Mouse (Mus musculus) CD4-positive, CD25-positive, alpha-beta regulatory T cell (primary cell): ENCODE results near the gene Tbc1d24. TPM values are rescaled to one million over a fixed set of nuclear protein-coding genes. Genes with fewer than 3 reads are reported as not detected.

ENCODE experiments used
- polyA plus RNA-seq: library from polyadenylated mRNA; unstranded; fragments of 100-300 nt; shearing (Covaris generic); gene quantifications from one replicate; pipeline ENCODE4 v1.2.1, GENCODE M21; 2017

The Tbc1d24 gene
- 0.80 TPM for polyA plus RNA-seq

GRCm38 (mm10) chr17:24205284-24205888, at the start of gene Tbc1d24:
TSS of gene Tbc1d24 (minus strand) at chr17:24205562.

GRCm38 (mm10) chr17:24251320-24252069, 46.1 kb upstream of the Tbc1d24 start, which contains the start of gene Ccnf:
TSS of gene Ccnf (minus strand) at chr17:24251484.

GRCm38 (mm10) chr17:24220435-24221411, 15.4 kb upstream of the Tbc1d24 start, which contains the start of gene Tedc2:
TSS of gene Tedc2 (minus strand) at chr17:24220851.

GRCm38 (mm10) chr17:24209043-24209915, 3.9 kb upstream of the Tbc1d24 start, which contains the start of gene Ntn3:
TSS of gene Ntn3 (minus strand) at chr17:24209531.

GRCm38 (mm10) chr17:24169317-24170065, 35.9 kb downstream of the Tbc1d24 start, which contains the start of gene Atp6v0c:
TSS of gene Atp6v0c (minus strand) at chr17:24169702.

GRCm38 (mm10) chr17:24163176-24163962, 42.0 kb downstream of the Tbc1d24 start, which contains the start of gene Amdhd2:
TSS of gene Amdhd2 (minus strand) at chr17:24163766.

GRCm38 (mm10) chr17:24150824-24151223, 54.5 kb downstream of the Tbc1d24 start, which contains the start of gene Pdpk1:
TSS of gene Pdpk1 (minus strand) at chr17:24150924.

Other genes starting within 250 kb of the Tbc1d24 start
- not detected for gene Prss30, start 225.0 kb downstream of the Tbc1d24 start, polyA plus RNA-seq
- gene Prss22, start 207.5 kb downstream of the Tbc1d24 start, polyA plus RNA-seq, result not detected
- 0.42 TPM for gene Prss27, start 167.4 kb downstream of the Tbc1d24 start, polyA plus RNA-seq
- gene Kctd5, start 132.1 kb downstream of the Tbc1d24 start, polyA plus RNA-seq, result 27.8 TPM
- 46.8 TPM for gene Pdpk1, start 54.6 kb downstream of the Tbc1d24 start, polyA plus RNA-seq
- gene Amdhd2, start 41.8 kb downstream of the Tbc1d24 start, polyA plus RNA-seq, result 42.3 TPM
- 308 TPM for gene Atp6v0c, start 35.9 kb downstream of the Tbc1d24 start, polyA plus RNA-seq
- 0.04 TPM for gene Ntn3, start 4.0 kb upstream of the Tbc1d24 start, polyA plus RNA-seq
- gene Tedc2, start 15.3 kb upstream of the Tbc1d24 start, polyA plus RNA-seq, result 4.0 TPM
- gene Ccnf, start 45.9 kb upstream of the Tbc1d24 start, polyA plus RNA-seq, result 2.6 TPM
- 0.20 TPM for gene Abca17, start 145.5 kb upstream of the Tbc1d24 start, polyA plus RNA-seq
- 29.9 TPM for gene Abca3, start 146.4 kb upstream of the Tbc1d24 start, polyA plus RNA-seq
- gene Rnps1, start 209.0 kb upstream of the Tbc1d24 start, polyA plus RNA-seq, result 197 TPM
- 75.0 TPM for gene Eci1, start 221.1 kb upstream of the Tbc1d24 start, polyA plus RNA-seq
- gene Dnase1l2, start 237.5 kb upstream of the Tbc1d24 start, polyA plus RNA-seq, result 3.2 TPM